Mouse (Mus musculus): ENCODE data around the gene B4galt4.
A peak's percentile ranks its signal among the peaks of the same experiment; 100 is the strongest.
"Not testable (repeated sequence)": the region's sequence is repeated elsewhere in the genome, so short reads cannot be mapped to it uniquely, and the experiment has no call there.

The B4galt4 gene

DNA sequence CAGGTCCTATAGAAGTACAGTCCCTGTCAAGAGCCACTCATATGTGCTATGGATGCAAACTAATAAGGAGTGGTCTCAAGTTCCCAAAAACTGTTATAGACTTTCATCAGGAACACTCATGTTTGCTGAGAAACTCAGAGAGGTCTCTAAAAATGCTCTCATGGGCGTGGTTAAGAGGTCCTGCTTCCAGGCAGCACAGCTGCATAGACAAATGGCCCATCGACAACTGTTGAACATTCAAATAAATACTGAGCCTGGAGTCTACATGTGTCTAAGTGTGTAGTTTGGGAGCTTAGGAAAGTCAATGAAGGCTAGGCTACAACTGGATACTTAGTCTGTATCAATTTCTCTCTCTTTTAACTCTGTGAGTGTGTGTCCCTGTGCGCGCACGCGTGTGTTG lies 29.1 kb downstream of the B4galt4 start:
- no peak for DNase-seq

- DNase-seq: peak; percentile 41 to 49
These were observed 30.9 kb downstream of the B4galt4 start for GRCm38 (mm10) chr16:38772906-38773496.

- DNase-seq: no peak
These were observed 33.1 kb downstream of the B4galt4 start for GRCm38 (mm10) chr16:38774964-38775746.

GRCm38 (mm10) chr16:38776342-38776741 lies 34.3 kb downstream of the B4galt4 start:
- DNase-seq: no peak

GRCm38 (mm10) chr16:38780960-38781572 lies 39.0 kb downstream of the B4galt4 start:
- DNase-seq: no peak

DNA sequence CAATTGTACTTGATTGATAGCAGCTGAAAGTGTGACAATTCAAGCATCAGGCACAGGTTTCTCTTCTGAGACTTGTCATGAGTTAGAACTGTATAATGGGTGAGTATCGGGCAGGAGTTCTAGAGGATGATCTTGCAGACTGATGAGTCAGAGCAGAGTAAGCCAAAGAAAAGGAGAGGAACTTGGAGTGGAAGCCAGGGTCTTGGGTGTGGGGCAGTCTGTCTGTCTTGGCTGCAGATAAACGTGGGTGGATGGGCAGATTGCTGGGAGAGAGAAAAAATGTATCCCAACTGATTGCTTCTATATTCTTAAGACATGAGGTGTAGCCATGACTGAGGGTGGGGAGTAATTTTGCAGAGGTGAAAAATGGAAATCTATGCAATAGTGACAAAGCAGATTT lies 39.9 kb downstream of the B4galt4 start:
- no peak for DNase-seq

DNA sequence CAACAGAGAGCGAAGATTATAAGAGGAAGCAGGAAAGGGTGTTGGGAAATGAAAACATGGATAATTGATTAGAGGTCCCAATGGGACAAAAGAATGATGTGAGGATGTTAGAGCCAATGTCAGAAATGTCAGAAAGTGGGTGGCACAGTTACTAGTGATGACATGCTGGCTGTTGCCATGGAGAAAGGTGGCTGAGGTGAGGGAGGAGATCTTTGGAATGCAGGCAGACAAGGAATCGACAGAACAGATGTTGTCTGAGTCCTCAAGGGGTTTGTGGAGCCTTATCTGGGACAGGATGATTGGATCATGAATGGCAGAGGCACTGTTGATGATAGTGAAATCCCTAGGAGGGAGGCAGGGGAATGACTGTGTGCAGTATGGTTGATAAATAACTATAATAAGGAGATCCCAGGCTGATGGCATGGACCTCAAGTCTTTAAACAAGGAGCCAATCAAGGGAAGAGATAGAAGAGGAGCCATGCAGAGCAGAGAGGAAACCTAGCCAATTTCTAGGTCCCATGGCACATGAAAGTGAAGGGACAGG lies 40.5 kb downstream of the B4galt4 start:
- DNase-seq: no peak

DNA sequence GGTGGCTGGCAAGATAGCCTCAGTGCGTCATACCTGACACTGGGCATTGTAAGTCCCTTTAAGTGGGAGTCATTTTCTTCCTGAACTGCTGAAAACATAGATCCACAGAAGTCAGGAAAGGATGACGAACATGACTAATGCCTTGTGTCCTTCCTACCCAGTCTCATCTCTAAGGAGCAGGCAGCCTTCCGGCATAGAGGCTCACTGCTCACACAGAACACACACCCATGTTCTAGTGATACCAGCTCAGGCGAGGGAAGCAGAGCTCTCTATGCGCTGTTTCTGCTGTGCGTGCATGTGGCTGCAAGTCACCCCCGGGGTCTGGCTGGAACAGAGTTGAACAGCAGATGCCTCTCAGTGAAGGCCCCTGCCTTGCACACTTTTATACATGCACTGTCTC lies 43.2 kb downstream of the B4galt4 start:
- no peak for DNase-seq

DNA sequence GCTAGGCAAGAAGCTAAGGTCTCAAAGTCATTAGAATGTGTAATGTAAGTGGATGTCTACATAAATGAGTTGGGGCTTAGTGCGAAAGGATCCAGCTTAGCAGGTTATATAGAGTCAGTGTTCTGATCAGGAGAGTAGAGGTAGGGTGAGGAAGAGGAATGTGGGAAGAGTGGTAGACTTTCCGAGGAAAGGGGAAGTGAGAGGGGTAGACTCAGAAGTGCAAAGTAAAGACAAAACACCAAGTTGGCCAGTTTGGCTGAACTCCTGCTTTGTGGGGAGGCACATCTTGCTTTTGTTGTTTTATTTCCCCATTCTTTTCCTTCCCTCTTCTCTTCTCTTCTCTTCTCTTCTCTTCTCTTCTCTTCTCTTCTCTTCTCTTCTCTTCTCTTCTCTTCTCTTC lies 47.0 kb downstream of the B4galt4 start:
- DNase-seq: no peak

GRCm38 (mm10) chr16:38789966-38790365 lies 47.9 kb downstream of the B4galt4 start:
- DNase-seq: no peak

- peak in 1 of 2 experiments; percentile 12 for DNase-seq
These were observed 51.1 kb downstream of the B4galt4 start for GRCm38 (mm10) chr16:38793120-38793519.

- DNase-seq: no peak
These were observed 56.9 kb downstream of the B4galt4 start for GRCm38 (mm10) chr16:38798957-38799450.

DNA sequence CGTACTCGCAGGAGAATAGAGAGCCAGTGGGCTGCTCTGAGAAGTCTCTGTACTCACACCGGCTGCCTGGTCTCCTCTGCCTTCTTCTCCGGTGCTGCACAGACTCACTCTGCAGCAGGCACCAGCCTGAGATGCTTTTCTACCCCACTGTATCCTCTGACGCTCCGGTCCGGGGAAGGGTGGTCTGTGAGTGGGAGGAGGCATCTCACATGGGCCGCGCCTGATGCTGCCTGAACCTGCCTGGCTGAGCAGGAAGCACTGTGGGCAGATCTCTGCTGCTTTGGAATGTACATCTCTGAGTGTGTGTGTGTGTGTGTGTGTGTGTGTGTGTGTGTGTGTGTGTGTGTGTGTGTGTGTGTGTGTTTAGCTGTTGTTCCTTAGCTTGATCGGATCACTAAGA lies 58.0 kb downstream of the B4galt4 start, which contains the start of gene Upk1b:
TSS of gene Upk1b (minus strand) at position 238 of the 400 bp plus-strand sequence.
- DNase-seq: peak; percentile 18 to 37

DNA sequence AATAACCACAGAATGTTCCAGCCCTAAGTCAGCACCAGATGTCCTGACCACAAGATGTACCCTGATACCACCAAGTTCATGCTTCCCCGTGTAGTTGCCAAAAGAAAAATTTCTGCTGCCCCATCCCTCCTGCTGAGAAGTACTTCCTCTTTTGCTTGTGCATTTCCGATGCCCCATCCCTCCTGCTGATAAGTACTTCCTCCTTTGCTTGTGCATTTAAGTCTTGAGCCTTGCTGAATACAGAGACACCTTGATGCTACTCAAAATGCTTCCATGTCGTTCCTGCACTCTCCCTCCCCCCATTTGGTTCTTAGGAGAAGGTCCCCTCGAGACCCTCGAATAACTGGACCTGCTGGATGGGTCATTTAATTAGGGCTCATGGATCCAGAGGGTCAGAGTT lies 65.7 kb downstream of the B4galt4 start:
- DNase-seq: not testable (repeated sequence)

- no peak for DNase-seq
These were observed 68.1 kb downstream of the B4galt4 start for GRCm38 (mm10) chr16:38810196-38810595.

DNA sequence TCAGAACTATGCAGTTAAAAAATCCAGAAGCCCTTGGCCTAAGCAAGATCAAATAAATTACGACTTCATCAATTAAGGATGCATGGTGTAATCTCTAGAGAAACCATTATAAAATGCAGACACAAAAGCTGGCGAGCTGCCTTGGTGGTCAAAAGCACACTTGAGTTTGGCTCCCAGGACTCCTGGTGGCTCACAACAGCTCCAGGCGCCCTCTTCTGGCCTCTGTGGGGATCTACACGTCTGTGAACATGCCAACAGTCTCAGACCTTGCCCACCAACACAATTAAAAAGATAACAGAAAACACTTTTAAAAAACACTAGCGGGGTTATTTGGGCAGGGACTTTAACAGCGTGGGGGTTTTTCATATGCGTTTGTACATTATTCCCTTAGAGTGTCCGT lies 70.5 kb downstream of the B4galt4 start:
- DNase-seq: peak; percentile 81 to 86

All from kidney, postnatal 4 days (tissue).